Mouse (Mus musculus): Measurements from ENCODE around the gene Prpf6. TPM values are rescaled to one million over a fixed set of nuclear protein-coding genes. Genes with fewer than 3 reads are reported as not detected.

The Prpf6 gene
- polyA plus RNA-seq, 1 experiment: 80.1 TPM

DNA sequence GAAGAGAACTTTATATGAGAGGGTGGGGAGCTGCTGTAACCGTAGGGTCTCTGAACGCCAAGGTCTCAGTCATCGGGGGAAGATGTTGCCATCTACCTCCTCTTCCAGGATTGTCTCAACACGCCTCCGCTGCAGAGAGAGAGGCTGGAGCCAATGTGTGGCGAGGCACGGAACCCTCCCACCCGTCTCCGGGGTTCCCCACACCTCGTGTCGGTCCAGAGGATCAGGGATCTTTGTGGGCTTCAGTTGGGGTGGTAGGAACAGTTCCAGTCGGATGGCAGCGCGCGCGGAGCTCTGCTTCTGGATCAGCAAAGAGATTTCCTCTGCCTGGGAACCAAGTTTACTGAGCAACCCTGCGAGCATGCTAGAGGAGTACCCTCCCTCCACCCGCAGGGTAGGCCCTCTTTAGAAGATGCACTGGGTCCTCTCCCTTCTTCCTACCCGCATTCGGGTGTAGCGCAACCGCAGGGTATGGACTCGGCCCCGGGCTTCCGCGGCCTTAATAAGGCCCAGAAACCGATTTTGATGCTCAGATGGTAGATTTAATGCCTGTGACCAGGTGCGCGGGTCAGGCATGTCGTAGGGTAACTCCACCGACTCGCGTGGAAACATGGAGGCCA lies 105.2 kb downstream of the Prpf6 start:
- Histone ChIP-seq H3K4me1 (ENCODE audit: control insufficient read depth, insufficient read depth, low read length) (no peaks in the 10 kb centered on the region), H3K27ac (ENCODE audit: insufficient read depth, low read length) (no peak overlapping the region), H3K4me3 (ENCODE audit: low read depth, low read length) (peak overlapping the region; percentile 65), H3K9ac (ENCODE audit: low read depth, poor library complexity, severe bottlenecking) (peak overlapping the region; percentile 27), H3K36me3 (ENCODE audit: control insufficient read depth, insufficient read depth, low read length, poor library complexity, severe bottlenecking) (no peaks in the 10 kb centered on the region), H3K27me3 (ENCODE audit: control insufficient read depth, insufficient read depth, low read length, poor library complexity, severe bottlenecking) (no peaks in the 10 kb centered on the region), H3K9me3 (replicated peaks; ENCODE audit: control insufficient read depth, insufficient read depth, low read length, poor library complexity, severe bottlenecking) (no peaks in the 10 kb centered on the region)
- no peak for TF ChIP-seq CTCF (IDR thresholded peaks at IDR 0.05; ENCODE audit: low read depth, low read length)

DNA sequence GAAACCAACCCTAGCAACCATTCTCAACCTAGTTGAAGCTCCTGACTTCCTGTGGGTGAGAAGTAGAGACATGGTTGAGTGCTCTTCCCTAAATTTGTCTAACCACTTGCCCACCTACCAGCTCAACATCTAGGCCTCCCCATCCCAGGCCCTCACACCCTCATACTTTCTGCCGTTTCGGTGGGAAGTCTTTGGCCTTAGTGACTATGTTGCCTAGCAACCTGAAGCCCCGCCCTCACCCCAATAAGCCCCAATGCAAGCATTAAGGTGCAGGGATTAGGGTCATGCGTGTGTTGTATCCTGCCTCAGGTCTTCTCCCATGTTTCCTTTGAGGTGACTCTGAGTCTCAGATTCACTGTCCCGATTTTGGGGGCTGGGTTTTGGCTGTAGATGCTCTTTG lies 106.6 kb downstream of the Prpf6 start, which contains the start of gene Lkaaear1:
TSS of gene Lkaaear1 (minus strand) at position 202 of the 400 bp plus-strand sequence.
- Histone ChIP-seq H3K4me3 (ENCODE audit: low read depth, low read length) (peak within 1 kb of the TSS; percentile 65), H3K27me3 (ENCODE audit: control insufficient read depth, insufficient read depth, low read length, poor library complexity, severe bottlenecking) (no peaks in the 10 kb centered on the region), H3K4me1 (ENCODE audit: control insufficient read depth, insufficient read depth, low read length) (no peaks in the 10 kb centered on the region), H3K9me3 (replicated peaks; ENCODE audit: control insufficient read depth, insufficient read depth, low read length, poor library complexity, severe bottlenecking) (no peaks in the 10 kb centered on the region), H3K27ac (ENCODE audit: insufficient read depth, low read length) (no peak within 1 kb of the TSS), H3K9ac (ENCODE audit: low read depth, poor library complexity, severe bottlenecking) (peak within 1 kb of the TSS; percentile 27), H3K36me3 (ENCODE audit: control insufficient read depth, insufficient read depth, low read length, poor library complexity, severe bottlenecking) (no peaks in the 10 kb centered on the region)
- TF ChIP-seq EP300 (IDR thresholded peaks at IDR 0.05; ENCODE audit: insufficient read depth, low read depth, low read length) (no peak), CTCF (IDR thresholded peaks at IDR 0.05; ENCODE audit: low read depth, low read length) (no peak), POLR2A (IDR thresholded peaks at IDR 0.05; ENCODE audit: insufficient read depth, low read length) (no peak)

Other genes starting within 250 kb of the Prpf6 start
- 11.5 and 13.5 TPM in 2 replicates for gene Zgpat, start 226.9 kb upstream of the Prpf6 start, polyA plus RNA-seq (2011; ENCODE audit: insufficient read depth, insufficient read length, low read depth, missing spikeins)
- 29.1 and 35.4 TPM in 2 replicates for gene Arfrp1, start 226.5 kb upstream of the Prpf6 start, polyA plus RNA-seq (2011; ENCODE audit: insufficient read depth, insufficient read length, low read depth, missing spikeins)
- gene Lime1, start 211.8 kb upstream of the Prpf6 start, polyA plus RNA-seq (2011; ENCODE audit: insufficient read depth, insufficient read length, low read depth, missing spikeins): 3.9 and 6.3 TPM in 2 replicates
- gene Zbtb46, start 132.4 kb upstream of the Prpf6 start, polyA plus RNA-seq (2011; ENCODE audit: insufficient read depth, insufficient read length, low read depth, missing spikeins): 4.3 and 5.4 TPM in 2 replicates
- not detected in 2 replicates for gene Abhd16b, start 98.7 kb upstream of the Prpf6 start, polyA plus RNA-seq (2011; ENCODE audit: insufficient read depth, insufficient read length, low read depth, missing spikeins)
- 144 and 145 TPM in 2 replicates for gene Tpd52l2, start 94.7 kb upstream of the Prpf6 start, polyA plus RNA-seq (2011; ENCODE audit: insufficient read depth, insufficient read length, low read depth, missing spikeins)
- 58.7 and 59.0 TPM in 2 replicates for gene Dnajc5, start 71.4 kb upstream of the Prpf6 start, polyA plus RNA-seq (2011; ENCODE audit: insufficient read depth, insufficient read length, low read depth, missing spikeins)
- gene Uckl1, start 7.0 kb upstream of the Prpf6 start, polyA plus RNA-seq (2011; ENCODE audit: insufficient read depth, insufficient read length, low read depth, missing spikeins): 37.1 and 37.5 TPM in 2 replicates
- gene Zfp512b, start 935 bp downstream of the Prpf6 start, polyA plus RNA-seq (2011; ENCODE audit: insufficient read depth, insufficient read length, low read depth, missing spikeins): 14.6 and 14.7 TPM in 2 replicates
- 12.5 and 14.7 TPM in 2 replicates for gene Samd10, start 7.3 kb downstream of the Prpf6 start, polyA plus RNA-seq (2011; ENCODE audit: insufficient read depth, insufficient read length, low read depth, missing spikeins)
- gene Gm29797, start 65.2 kb downstream of the Prpf6 start, polyA plus RNA-seq (2011; ENCODE audit: insufficient read depth, insufficient read length, low read depth, missing spikeins): 1.2 and 1.6 TPM in 2 replicates
- 0.49 and 0.68 TPM in 2 replicates for gene Sox18, start 79.8 kb downstream of the Prpf6 start, polyA plus RNA-seq (2011; ENCODE audit: insufficient read depth, insufficient read length, low read depth, missing spikeins)
- 13.0 and 15.3 TPM in 2 replicates for gene Tcea2, start 88.4 kb downstream of the Prpf6 start, polyA plus RNA-seq (2011; ENCODE audit: insufficient read depth, insufficient read length, low read depth, missing spikeins)
- 36.3 and 46.5 TPM in 2 replicates for gene Rgs19, start 102.1 kb downstream of the Prpf6 start, polyA plus RNA-seq (2011; ENCODE audit: insufficient read depth, insufficient read length, low read depth, missing spikeins)
- gene Lkaaear1, start 106.6 kb downstream of the Prpf6 start, polyA plus RNA-seq (2011; ENCODE audit: insufficient read depth, insufficient read length, low read depth, missing spikeins): not detected in 2 replicates
- 0.78 and 1.2 TPM in 2 replicates for gene Oprl1, start 123.1 kb downstream of the Prpf6 start, polyA plus RNA-seq (2011; ENCODE audit: insufficient read depth, insufficient read length, low read depth, missing spikeins)
- 0.13 TPM in 1 of 2 replicates, not detected in the other for gene Myt1, start 171.5 kb downstream of the Prpf6 start, polyA plus RNA-seq (2011; ENCODE audit: insufficient read depth, insufficient read length, low read depth, missing spikeins)
- gene Pcmtd2, start 246.0 kb downstream of the Prpf6 start, polyA plus RNA-seq (2011; ENCODE audit: insufficient read depth, insufficient read length, low read depth, missing spikeins): 22.4 and 26.0 TPM in 2 replicates

All from ES-Bruce4 (cell line).